Mouse (Mus musculus): Measurements from ENCODE around the gene Usp30. TPM values are rescaled to one million over a fixed set of nuclear protein-coding genes. Genes with fewer than 3 reads are reported as not detected.

Usp30 gene
- polyA plus RNA-seq, 1 experiment from 2014 or later, result 13.0 TPM

- Histone ChIP-seq H3K27ac (replicated peaks) (no peak overlapping the region), H3K36me3 (no peaks in the 10 kb centered on the region), H3K9me3 (replicated peaks) (no peaks in the 10 kb centered on the region), H3K4me3 (no peak overlapping the region), H3K4me1 (peaks cover 9% of the 10 kb centered on the region), H3K27me3 (ENCODE audit: low read depth, poor library complexity, severe bottlenecking) (no peaks in the 10 kb centered on the region)
- 71% methylated on average over 9 of the region's 9 CpGs for WGBS
- DNase-seq (ENCODE audit: low spot score), result no peak
Observed at GRCm38 (mm10) chr5:114155168-114155933, 90.1 kb downstream of the Usp30 start.

GRCm38 (mm10) chr5:114157236-114157635, 92.0 kb downstream of the Usp30 start:
- Histone ChIP-seq H3K27ac (replicated peaks) (no peak overlapping the region), H3K36me3 (no peaks in the 10 kb centered on the region), H3K4me1 (peaks cover 9% of the 10 kb centered on the region), H3K4me3 (no peak overlapping the region), H3K9me3 (replicated peaks) (no peaks in the 10 kb centered on the region), H3K27me3 (ENCODE audit: low read depth, poor library complexity, severe bottlenecking) (no peaks in the 10 kb centered on the region)
- WGBS, result 48% methylated on average over 7 of the region's 7 CpGs
- no peak for DNase-seq (ENCODE audit: low spot score)

- no peaks in the 10 kb centered on the region for H3K36me3 ChIP-seq
- no peak overlapping the region for H3K4me3 ChIP-seq
- 0 out of 2 replicates have a peak, but pooled peaks cover 3% of the 10 kb centered on the region for H3K4me1 ChIP-seq
- no peaks in the 10 kb centered on the region for H3K27me3 ChIP-seq (ENCODE audit: low read depth, poor library complexity, severe bottlenecking)
- DNase-seq (ENCODE audit: low spot score), result no peak
- WGBS, result 86% methylated on average over 6 of the region's 6 CpGs
- H3K9me3 ChIP-seq (replicated peaks), result no peaks in the 10 kb centered on the region
- no peak overlapping the region for H3K27ac ChIP-seq (replicated peaks)
Observed at GRCm38 (mm10) chr5:114161424-114161823, 96.2 kb downstream of the Usp30 start.

- no peaks in the 10 kb centered on the region for H3K36me3 ChIP-seq
- no peaks in the 10 kb centered on the region for H3K27me3 ChIP-seq (ENCODE audit: low read depth, poor library complexity, severe bottlenecking)
Observed at GRCm38 (mm10) chr5:114162106-114162815, 97.0 kb downstream of the Usp30 start.

GRCm38 (mm10) chr5:114163117-114163696, 97.9 kb downstream of the Usp30 start:
- no peaks in the 10 kb centered on the region for H3K4me1 ChIP-seq
- DNase-seq (ENCODE audit: low spot score), result no peak
- no peak overlapping the region for H3K4me3 ChIP-seq
- H3K9me3 ChIP-seq (replicated peaks), result no peaks in the 10 kb centered on the region
- no peak overlapping the region for H3K27ac ChIP-seq (replicated peaks)
- WGBS, result 83% methylated on average over 6 of the region's 6 CpGs
- H3K36me3 ChIP-seq, result no peaks in the 10 kb centered on the region
- no peaks in the 10 kb centered on the region for H3K27me3 ChIP-seq (ENCODE audit: low read depth, poor library complexity, severe bottlenecking)

More at GRCm38 (mm10) chr5:114162106-114162815, 97.0 kb downstream of the Usp30 start:
- H3K4me1 ChIP-seq, result no peaks in the 10 kb centered on the region
- WGBS, result 64% methylated on average over 12 of the region's 12 CpGs
- H3K4me3 ChIP-seq, result no peak overlapping the region
- DNase-seq (ENCODE audit: low spot score), result no peak
- no peak overlapping the region for H3K27ac ChIP-seq (replicated peaks)
- H3K9me3 ChIP-seq (replicated peaks), result no peaks in the 10 kb centered on the region

- peaks cover 9% of the 10 kb centered on the region for H3K27me3 ChIP-seq (ENCODE audit: low read depth, poor library complexity, severe bottlenecking)
- no peaks in the 10 kb centered on the region for H3K36me3 ChIP-seq
- no peak overlapping the region for H3K27ac ChIP-seq (replicated peaks)
- WGBS, result 82% methylated on average over 7 of the region's 7 CpGs
- H3K4me1 ChIP-seq, result peaks cover 11% of the 10 kb centered on the region
- H3K4me3 ChIP-seq, result no peak overlapping the region
- no peak for DNase-seq (ENCODE audit: low spot score)
- H3K9me3 ChIP-seq (replicated peaks), result no peaks in the 10 kb centered on the region
Observed at GRCm38 (mm10) chr5:114170345-114170744, 105.1 kb downstream of the Usp30 start.

GRCm38 (mm10) chr5:114172936-114173335, 107.7 kb downstream of the Usp30 start:
- 95% methylated on average over 3 of the region's 3 CpGs for WGBS
- Histone ChIP-seq H3K4me3 (no peak overlapping the region), H3K36me3 (no peaks in the 10 kb centered on the region), H3K4me1 (peaks cover 24% of the 10 kb centered on the region), H3K9me3 (replicated peaks) (no peaks in the 10 kb centered on the region), H3K27me3 (ENCODE audit: low read depth, poor library complexity, severe bottlenecking) (peaks cover 14% of the 10 kb centered on the region), H3K27ac (replicated peaks) (no peak overlapping the region)
- no peak for DNase-seq (ENCODE audit: low spot score)

GRCm38 (mm10) chr5:114173458-114173857, 108.2 kb downstream of the Usp30 start:
- H3K27ac ChIP-seq (replicated peaks), result no peak overlapping the region
- 74% methylated on average over 7 of the region's 7 CpGs for WGBS
- peaks cover 24% of the 10 kb centered on the region for H3K4me1 ChIP-seq
- no peak overlapping the region for H3K4me3 ChIP-seq
- H3K36me3 ChIP-seq, result no peaks in the 10 kb centered on the region
- H3K9me3 ChIP-seq (replicated peaks), result no peaks in the 10 kb centered on the region
- H3K27me3 ChIP-seq (ENCODE audit: low read depth, poor library complexity, severe bottlenecking), result peaks cover 14% of the 10 kb centered on the region
- no peak for DNase-seq (ENCODE audit: low spot score)

- Histone ChIP-seq H3K9me3 (replicated peaks) (no peaks in the 10 kb centered on the region), H3K4me1 (peaks cover 24% of the 10 kb centered on the region), H3K27me3 (ENCODE audit: low read depth, poor library complexity, severe bottlenecking) (peaks cover 14% of the 10 kb centered on the region), H3K4me3 (no peak overlapping the region), H3K36me3 (no peaks in the 10 kb centered on the region), H3K27ac (replicated peaks) (no peak overlapping the region)
- DNase-seq (ENCODE audit: low spot score), result no peak
- 36% methylated on average over 15 of the region's 16 CpGs for WGBS
Observed at GRCm38 (mm10) chr5:114173877-114174581, 108.8 kb downstream of the Usp30 start.

Other genes with a start within 250 kb of the Usp30 start
- gene Selplg, start 232.8 kb upstream of the Usp30 start, polyA plus RNA-seq (2016; fragmentation: Nextera tagmentation; extraction: Ambion mirVana), result 0.77 and 1.5 TPM in 2 replicates
- gene Coro1c, start 156.7 kb upstream of the Usp30 start, polyA plus RNA-seq (2016; fragmentation: Nextera tagmentation; extraction: Ambion mirVana), result 205 and 233 TPM in 2 replicates
- gene Ssh1, start 71.6 kb upstream of the Usp30 start, polyA plus RNA-seq (2016; fragmentation: Nextera tagmentation; extraction: Ambion mirVana), result 13.3 and 16.8 TPM in 2 replicates
- not detected in 2 replicates for gene Dao, start 61.8 kb upstream of the Usp30 start, polyA plus RNA-seq (2016; fragmentation: Nextera tagmentation; extraction: Ambion mirVana)
- gene Svop, start 26.1 kb downstream of the Usp30 start, polyA plus RNA-seq (2016; fragmentation: Nextera tagmentation; extraction: Ambion mirVana), result 8.9 and 17.7 TPM in 2 replicates
- 12.2 and 12.8 TPM in 2 replicates for gene Alkbh2, start 62.8 kb downstream of the Usp30 start, polyA plus RNA-seq (2016; fragmentation: Nextera tagmentation; extraction: Ambion mirVana)
- 58.9 and 67.5 TPM in 2 replicates for gene Ung, start 64.9 kb downstream of the Usp30 start, polyA plus RNA-seq (2016; fragmentation: Nextera tagmentation; extraction: Ambion mirVana)
- gene Acacb, start 81.1 kb downstream of the Usp30 start, polyA plus RNA-seq (2016; fragmentation: Nextera tagmentation; extraction: Ambion mirVana), result 2.6 and 3.3 TPM in 2 replicates
- gene Foxn4, start 208.3 kb downstream of the Usp30 start, polyA plus RNA-seq (2016; fragmentation: Nextera tagmentation; extraction: Ambion mirVana), result 7.2 and 11.1 TPM in 2 replicates
- 0.57 and 0.75 TPM in 2 replicates for gene Myo1h, start 223.7 kb downstream of the Usp30 start, polyA plus RNA-seq (2016; fragmentation: Nextera tagmentation; extraction: Ambion mirVana)